Mouse (Mus musculus): ENCODE measurements around the gene Aspscr1.
"Not testable (repeated sequence)": the region's sequence is repeated elsewhere in the genome, so short reads cannot be mapped to it uniquely, and the experiment has no call there.

Gene Aspscr1

GRCm38 (mm10) chr11:120642939-120643600 lies 29.7 kb upstream of the Aspscr1 start:
- DNase-seq: no peak

GRCm38 (mm10) chr11:120643601-120643987 lies 29.2 kb upstream of the Aspscr1 start, which contains the start of gene Pycr1:
TSS of gene Pycr1 (minus strand) at chr11:120643769.
- DNase-seq: peak; percentile 91

GRCm38 (mm10) chr11:120647047-120647830 lies 25.5 kb upstream of the Aspscr1 start:
- no peak for DNase-seq

- peak; percentile 68 for DNase-seq
Measured at GRCm38 (mm10) chr11:120648001-120648476, 24.7 kb upstream of the Aspscr1 start, which contains the start of gene Myadml2. TSS of gene Myadml2 (minus strand) at chr11:120648158.

- no peak for DNase-seq
Measured at GRCm38 (mm10) chr11:120651872-120652271, 20.9 kb upstream of the Aspscr1 start.

- DNase-seq: no peak
Measured at GRCm38 (mm10) chr11:120654741-120655140, 18.0 kb upstream of the Aspscr1 start.

GRCm38 (mm10) chr11:120657301-120657700 lies 15.5 kb upstream of the Aspscr1 start:
- no peak for DNase-seq

GRCm38 (mm10) chr11:120658876-120659410 lies 13.8 kb upstream of the Aspscr1 start:
- DNase-seq: peak; percentile 47

- DNase-seq: no peak
Measured at GRCm38 (mm10) chr11:120659509-120660300, 13.1 kb upstream of the Aspscr1 start.

GRCm38 (mm10) chr11:120660301-120661075 lies 12.3 kb upstream of the Aspscr1 start:
- no peak for DNase-seq

- DNase-seq: no peak
Measured at GRCm38 (mm10) chr11:120661076-120661460, 11.7 kb upstream of the Aspscr1 start, which contains the start of gene Notum. TSS of gene Notum (minus strand) at chr11:120661175.

- DNase-seq: no peak
Measured at GRCm38 (mm10) chr11:120662759-120663158, 10.0 kb upstream of the Aspscr1 start.

- DNase-seq: no peak
Measured at GRCm38 (mm10) chr11:120663714-120664113, 9.1 kb upstream of the Aspscr1 start.

GRCm38 (mm10) chr11:120665406-120665805 lies 7.4 kb upstream of the Aspscr1 start:
- no peak for DNase-seq

GRCm38 (mm10) chr11:120666617-120667016 lies 6.2 kb upstream of the Aspscr1 start:
- no peak for DNase-seq

GRCm38 (mm10) chr11:120673594-120674122 lies 885 bp downstream of the Aspscr1 start:
- DNase-seq: no peak

- not testable (repeated sequence) for DNase-seq
Measured at GRCm38 (mm10) chr11:120675875-120676274, 3.1 kb downstream of the Aspscr1 start.

- no peak for DNase-seq
Measured at GRCm38 (mm10) chr11:120676951-120677350, 4.2 kb downstream of the Aspscr1 start.

GRCm38 (mm10) chr11:120679909-120680308 lies 7.1 kb downstream of the Aspscr1 start:
- no peak for DNase-seq

GRCm38 (mm10) chr11:120682683-120683082 lies 9.9 kb downstream of the Aspscr1 start:
- no peak for DNase-seq

GRCm38 (mm10) chr11:120683536-120683935 lies 10.8 kb downstream of the Aspscr1 start:
- DNase-seq: no peak

GRCm38 (mm10) chr11:120684086-120684485 lies 11.3 kb downstream of the Aspscr1 start:
- no peak for DNase-seq

All from cerebellum, adult 11-12 months (tissue).